Mouse (Mus musculus) layer of hippocampus, postnatal 25 days (tissue): ENCODE results near the gene Gpatch8. TPM values are rescaled to one million over a fixed set of nuclear protein-coding genes. Genes with fewer than 3 reads are reported as not detected.

Experiments used
- DNase-seq, 2 experiments: peaks; one replicate each; pipeline ENCODE4 v3.0.0; 2022; ENCODE audit warnings: mixed read lengths in 2 of 2, low spot score in 1 of 2; ENCODE audit errors: extremely low spot score in 1 of 2
- total RNA-seq, 2 experiments: library from RNA; stranded (reverse); gene quantifications; 2 replicates each; pipeline ENCODE4 v1.2.3; 2021

Gene Gpatch8
- total RNA-seq, 2 experiments from 2014 or later: 38.3 to 49.4 TPM

GRCm38 (mm10) chr11:102510226-102510625 lies 46.0 kb downstream of the Gpatch8 start:
- DNase-seq: peak in 1 of 2 experiments; percentile 12

GRCm38 (mm10) chr11:102496732-102497131 lies 59.5 kb downstream of the Gpatch8 start:
- DNase-seq: no peak

GRCm38 (mm10) chr11:102496206-102496605 lies 60.0 kb downstream of the Gpatch8 start:
- DNase-seq: no peak

- DNase-seq: no peak
These were observed 60.5 kb downstream of the Gpatch8 start for GRCm38 (mm10) chr11:102495742-102496141.

- no peak for DNase-seq
These were observed 61.1 kb downstream of the Gpatch8 start for GRCm38 (mm10) chr11:102495114-102495513.

GRCm38 (mm10) chr11:102494063-102494650 lies 62.0 kb downstream of the Gpatch8 start:
- DNase-seq: no peak

GRCm38 (mm10) chr11:102493241-102493640 lies 63.0 kb downstream of the Gpatch8 start:
- no peak for DNase-seq

- no peak for DNase-seq
These were observed 68.3 kb downstream of the Gpatch8 start for GRCm38 (mm10) chr11:102487901-102488300.

- DNase-seq: peak in 1 of 2 experiments; percentile 32
These were observed 69.3 kb downstream of the Gpatch8 start for GRCm38 (mm10) chr11:102486733-102487386.

GRCm38 (mm10) chr11:102481779-102482178 lies 74.4 kb downstream of the Gpatch8 start:
- no peak for DNase-seq

GRCm38 (mm10) chr11:102480897-102481296 lies 75.3 kb downstream of the Gpatch8 start:
- DNase-seq: no peak

- DNase-seq: no peak
These were observed 76.1 kb downstream of the Gpatch8 start for GRCm38 (mm10) chr11:102480111-102480510.

GRCm38 (mm10) chr11:102479581-102479980 lies 76.6 kb downstream of the Gpatch8 start:
- no peak for DNase-seq

GRCm38 (mm10) chr11:102478671-102479070 lies 77.5 kb downstream of the Gpatch8 start:
- no peak for DNase-seq

GRCm38 (mm10) chr11:102475027-102475426 lies 81.2 kb downstream of the Gpatch8 start:
- DNase-seq: no peak

- DNase-seq: no peak
These were observed 86.4 kb downstream of the Gpatch8 start, which contains the start of gene Itga2b for GRCm38 (mm10) chr11:102469648-102470357. Itga2b (minus strand) TSS chr11:102470122.

GRCm38 (mm10) chr11:102467041-102467631 lies 89.1 kb downstream of the Gpatch8 start:
- peak; percentile 80 to 88 for DNase-seq

GRCm38 (mm10) chr11:102465713-102466436 lies 90.3 kb downstream of the Gpatch8 start:
- no peak for DNase-seq

GRCm38 (mm10) chr11:102464901-102465300 lies 91.3 kb downstream of the Gpatch8 start:
- no peak for DNase-seq

GRCm38 (mm10) chr11:102461764-102462163 lies 94.4 kb downstream of the Gpatch8 start:
- DNase-seq: no peak
